Mouse (Mus musculus): Measurements from ENCODE around the gene Aox2. TPM values are rescaled to one million over a fixed set of nuclear protein-coding genes. Genes with fewer than 3 reads are reported as not detected.

Aox2 gene
- total RNA-seq, 2 experiments from 2014 or later: 0.05 to 0.14 TPM

DNA sequence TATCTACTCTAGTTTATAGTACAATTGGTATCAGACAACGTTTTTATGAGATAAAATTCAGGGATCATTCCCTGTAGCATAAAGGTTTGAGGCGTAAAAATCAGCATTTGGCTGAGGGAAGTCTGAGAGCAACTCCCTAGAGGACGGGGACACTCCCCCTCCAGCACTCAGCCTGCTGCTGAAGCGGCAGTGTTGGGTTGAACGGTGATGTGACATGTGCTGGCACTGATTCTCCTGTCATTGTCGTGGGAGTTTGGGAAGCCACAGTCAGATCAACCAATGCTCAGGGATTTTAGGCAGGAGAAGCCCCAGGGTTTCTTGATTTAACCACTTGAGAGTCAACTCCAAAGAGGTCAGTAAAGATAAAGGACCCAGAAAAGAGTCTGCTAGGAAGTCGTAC lies 6.4 kb downstream of the Aox2 start:
- DNase-seq (ENCODE audit: low spot score): no peak

DNA sequence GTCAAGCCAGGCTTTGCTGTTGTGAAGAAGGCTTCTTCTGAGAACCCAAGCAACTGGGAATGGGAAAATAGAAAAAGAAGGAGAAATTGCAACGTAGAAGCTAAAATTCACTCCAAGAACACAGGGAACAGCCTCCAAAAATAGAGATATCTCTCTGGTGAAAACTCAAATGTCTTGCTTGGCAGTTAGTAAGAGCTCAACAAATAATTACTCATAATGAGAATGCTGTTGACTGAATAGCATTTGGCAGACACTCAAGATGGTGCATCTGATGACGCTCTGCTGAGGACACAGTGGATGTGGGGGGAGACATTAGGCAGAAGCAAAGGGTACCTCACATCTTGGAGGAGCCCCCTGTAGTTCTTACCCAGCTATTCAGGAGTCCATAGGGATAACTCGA lies 10.0 kb downstream of the Aox2 start:
- DNase-seq (ENCODE audit: low spot score): no peak

DNA sequence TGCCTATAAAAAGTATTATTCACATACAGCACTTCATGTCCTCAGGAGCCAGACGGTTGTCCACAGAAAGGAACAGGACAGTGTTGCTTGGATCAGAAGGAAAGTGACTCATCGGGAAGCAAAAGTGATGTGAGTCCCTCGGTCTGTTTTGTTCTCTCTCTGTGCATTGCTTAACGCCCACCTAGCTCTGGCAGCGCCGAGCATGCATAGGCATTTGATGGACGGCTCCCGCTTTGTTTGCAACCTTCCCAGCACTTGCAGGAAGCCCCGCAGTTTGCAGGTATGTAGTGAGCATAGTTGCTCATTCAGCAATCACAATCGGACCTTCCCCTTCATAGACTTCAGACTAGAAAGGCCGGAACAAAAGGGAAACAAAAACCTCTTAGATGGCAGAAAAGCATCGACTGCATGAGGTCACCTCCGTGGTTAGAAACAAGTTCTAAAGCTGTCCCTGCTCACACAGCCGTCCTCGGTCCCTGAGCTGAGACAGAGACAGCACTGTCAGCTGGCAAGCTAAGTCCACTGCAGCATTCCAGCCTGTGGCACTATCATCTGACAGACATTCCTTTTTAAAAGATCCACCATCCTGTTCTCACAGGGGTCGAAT lies 11.8 kb downstream of the Aox2 start:
- DNase-seq (ENCODE audit: low spot score): no peak

DNA sequence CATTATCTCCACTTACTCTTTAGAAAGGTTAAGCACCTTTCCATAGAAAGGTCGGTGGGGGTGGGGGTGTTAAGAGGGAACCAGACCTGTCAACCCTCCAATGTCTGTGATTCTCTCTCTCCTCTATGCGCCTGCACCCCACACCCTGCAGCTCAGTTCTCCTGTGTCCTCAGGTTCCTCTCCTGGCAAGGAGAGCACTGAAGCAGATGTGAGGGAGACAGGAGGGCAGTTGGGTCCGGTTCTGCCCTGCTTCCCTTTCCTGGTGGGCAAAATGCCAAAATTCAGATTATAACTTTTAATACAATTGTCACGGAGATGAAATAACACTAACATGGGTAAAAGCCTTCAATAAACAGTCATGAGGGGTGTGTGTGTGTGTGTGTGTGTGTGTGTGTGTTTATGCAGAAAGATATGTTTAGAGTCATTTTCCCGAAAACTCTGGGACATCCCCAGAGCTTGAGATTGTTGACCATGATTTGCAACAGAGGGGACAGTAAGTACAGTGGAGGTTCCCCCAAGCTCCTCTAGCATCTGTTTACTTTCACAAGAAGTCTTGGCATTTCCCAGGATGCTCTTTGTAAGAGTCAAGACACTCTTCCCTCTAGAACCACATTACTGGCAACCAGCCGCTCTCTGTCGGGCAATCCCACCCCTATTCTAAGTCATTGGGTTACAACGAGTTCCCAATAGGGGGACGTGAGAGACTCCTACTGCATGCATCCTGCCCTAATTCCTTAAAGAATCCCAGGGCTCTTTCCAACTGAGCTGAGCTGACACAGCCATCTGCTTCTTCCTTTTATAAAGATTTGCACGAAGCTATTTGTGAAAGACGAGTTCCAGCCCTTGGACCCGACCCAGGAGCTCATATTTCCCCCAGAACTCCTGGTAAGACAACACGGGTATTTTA lies 13.5 kb downstream of the Aox2 start:
- DNase-seq (ENCODE audit: low spot score): peak; percentile 29

DNA sequence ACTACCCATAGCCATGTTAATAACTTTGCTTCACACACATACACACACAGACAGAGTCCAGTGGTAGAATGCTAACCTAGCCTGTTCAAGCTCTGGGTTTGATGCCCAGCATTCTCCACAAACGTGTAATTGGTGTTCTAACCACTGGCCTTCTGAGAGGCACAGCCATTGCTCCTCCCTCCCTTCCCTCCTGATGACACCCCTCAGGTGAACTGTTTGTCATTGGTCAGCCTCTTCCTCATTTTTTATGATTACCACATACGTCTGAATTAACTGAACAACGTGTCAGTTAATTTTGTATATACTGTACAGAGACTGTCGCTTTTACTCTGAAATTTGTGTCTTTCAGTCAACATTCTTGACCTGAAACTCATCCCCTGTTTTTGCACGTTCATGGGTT lies 16.6 kb downstream of the Aox2 start:
- DNase-seq (ENCODE audit: low spot score): no peak

DNA sequence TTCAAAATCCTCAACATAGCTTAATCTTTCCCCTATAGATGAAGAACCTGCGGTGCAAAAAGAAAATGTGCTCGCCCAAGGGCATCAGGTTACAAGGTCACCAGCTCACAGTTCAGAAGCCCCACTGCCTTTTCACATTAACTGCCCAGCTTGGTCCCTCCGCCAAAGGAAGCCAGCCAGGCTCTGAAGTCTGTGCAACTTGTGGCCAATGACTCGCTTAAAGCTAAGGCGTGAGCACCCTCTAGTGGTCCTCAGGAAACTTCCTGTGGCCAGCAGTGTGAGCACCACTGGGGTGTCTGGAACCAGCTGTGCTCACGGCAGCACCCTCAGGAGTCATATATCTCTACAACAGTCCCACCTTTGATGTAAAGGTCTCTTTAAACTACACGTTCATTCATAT lies 18.2 kb downstream of the Aox2 start:
- DNase-seq (ENCODE audit: low spot score): peak; percentile 78

DNA sequence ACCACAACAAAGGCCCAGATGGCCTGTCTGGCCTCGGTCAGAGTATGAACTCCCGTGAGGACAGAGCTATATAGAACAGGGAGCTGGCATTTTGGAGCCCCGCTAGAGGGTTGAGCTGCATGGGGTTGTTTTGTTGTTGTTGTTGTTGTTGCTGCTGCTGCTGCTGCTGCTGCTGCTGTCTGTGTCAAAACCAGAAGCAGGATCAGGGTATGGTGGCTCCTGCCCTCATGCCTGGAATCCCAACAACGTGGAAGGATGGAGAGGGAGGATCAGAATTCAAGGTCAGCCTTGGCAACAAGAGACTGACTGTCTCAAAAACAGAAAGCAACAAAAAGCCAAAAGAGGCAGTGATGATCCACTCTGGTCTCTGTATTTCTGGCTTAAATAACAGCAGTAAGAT lies 18.7 kb downstream of the Aox2 start:
- DNase-seq (ENCODE audit: low spot score): no peak

DNA sequence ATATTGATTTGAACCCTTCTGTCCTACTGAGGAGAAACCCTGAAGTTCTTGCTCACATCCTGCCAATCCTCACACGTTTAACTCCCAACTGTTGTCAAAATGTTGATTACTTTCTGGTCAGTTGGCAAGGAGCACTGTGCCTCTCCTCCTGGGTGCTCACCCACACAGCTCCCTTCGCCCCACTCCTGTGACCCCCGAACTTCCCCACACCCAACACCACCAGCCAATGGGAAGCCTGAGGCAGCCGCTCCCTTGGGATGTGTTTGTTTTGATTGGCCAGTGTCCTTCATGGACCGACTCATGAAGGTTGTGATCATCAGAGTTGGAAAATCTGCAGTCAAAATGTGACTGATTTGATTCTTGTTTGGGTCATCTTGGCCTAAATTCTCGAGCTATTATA lies 20.2 kb downstream of the Aox2 start:
- no peak for DNase-seq (ENCODE audit: low spot score)

DNA sequence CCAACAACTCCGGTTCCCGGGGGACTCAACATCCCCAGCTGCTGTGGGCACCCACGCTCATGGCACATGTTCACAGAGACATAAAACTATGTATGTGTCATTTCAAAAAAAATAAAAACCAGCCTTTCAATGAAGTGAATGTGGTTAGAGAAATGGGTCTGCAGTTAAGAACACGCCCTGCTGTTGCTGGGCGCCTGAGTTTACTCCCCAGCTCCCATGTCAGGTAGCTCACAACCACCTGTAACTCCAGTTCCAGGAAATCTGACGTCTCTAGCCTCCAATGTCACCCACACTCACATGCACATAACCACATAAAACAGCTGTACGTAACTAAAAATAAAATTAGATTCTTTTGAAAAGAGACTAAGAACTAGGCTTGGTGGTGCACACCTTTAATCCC lies 22.9 kb downstream of the Aox2 start:
- no peak for DNase-seq (ENCODE audit: low spot score)

DNA sequence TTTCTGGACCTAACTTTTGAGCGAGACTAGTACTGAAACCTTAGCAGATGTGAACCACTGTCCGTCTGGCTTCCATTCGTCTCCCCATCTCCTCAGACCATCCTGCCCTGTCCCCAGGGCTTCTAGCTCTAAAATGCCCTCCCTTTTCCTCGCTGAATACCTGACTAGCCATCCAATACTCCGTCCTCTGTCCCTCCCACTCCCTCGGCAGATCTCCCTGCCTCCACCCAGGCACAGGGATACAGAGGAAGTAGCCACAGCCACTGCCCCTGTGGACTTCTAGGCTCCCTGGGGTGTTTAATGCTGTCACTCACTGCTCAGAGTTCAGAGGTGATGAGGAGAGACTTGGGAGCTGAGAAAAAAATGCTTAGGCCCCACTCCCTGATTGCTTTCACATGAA lies 23.9 kb downstream of the Aox2 start:
- DNase-seq (ENCODE audit: low spot score): no peak

DNA sequence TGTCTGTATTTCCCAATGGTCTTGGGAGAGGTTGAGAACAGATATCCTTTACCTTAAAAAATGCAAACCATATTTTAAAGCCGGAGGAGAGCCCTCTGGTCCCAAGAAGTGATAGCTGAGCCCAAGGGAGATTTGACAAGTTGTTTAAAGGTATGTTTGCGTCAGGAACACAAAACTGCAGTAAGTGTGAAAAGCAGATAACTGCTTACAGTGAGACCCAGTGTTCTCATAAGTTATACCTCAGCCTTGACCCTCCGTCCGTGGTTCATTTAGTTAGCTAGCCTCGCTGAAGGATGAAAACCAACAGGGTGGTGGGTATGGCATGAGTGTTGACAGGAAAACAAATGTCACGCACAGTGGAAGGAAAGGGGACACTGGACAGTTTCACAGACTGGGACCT lies 24.9 kb downstream of the Aox2 start:
- DNase-seq (ENCODE audit: low spot score): no peak

DNA sequence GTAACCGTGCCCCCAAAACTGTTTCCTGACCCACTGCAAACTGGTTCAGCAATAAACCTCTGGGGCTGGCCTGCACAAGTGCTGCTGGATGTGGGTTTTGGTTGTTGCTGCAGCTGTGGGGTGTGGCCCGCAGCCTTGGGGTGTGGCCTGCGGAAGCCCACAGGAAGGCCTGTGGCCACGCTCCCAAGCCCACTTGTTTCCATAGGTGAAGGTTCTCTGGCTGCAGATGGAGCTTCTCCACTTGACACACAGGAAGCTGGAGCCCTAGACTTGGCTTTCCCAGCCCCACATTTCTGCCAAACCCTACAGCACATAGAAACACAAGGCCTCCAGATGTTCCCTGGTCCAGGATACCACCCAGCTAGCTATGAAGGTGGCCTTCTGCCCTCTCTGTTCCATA lies 25.6 kb downstream of the Aox2 start:
- no peak for DNase-seq (ENCODE audit: low spot score)

DNA sequence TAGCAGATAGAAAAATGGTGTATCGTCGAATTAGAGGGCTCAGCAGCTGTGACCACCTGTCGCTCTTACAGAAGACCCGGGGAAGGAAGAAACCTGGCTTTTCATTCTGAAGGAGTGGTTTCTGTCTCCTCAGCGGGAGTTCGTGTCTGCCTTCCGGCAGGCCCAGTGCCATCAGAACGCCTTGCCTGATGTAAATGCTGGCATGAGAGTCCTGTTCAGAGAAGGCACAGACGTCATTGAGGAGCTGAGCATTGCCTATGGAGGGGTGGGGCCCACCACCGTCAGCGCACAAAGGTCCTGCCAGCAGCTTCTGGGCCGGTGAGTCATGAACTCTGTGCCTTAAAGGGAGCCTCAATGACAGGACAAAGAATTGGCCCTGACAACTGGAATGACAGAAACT lies 26.2 kb downstream of the Aox2 start:
- no peak for DNase-seq (ENCODE audit: low spot score)

DNA sequence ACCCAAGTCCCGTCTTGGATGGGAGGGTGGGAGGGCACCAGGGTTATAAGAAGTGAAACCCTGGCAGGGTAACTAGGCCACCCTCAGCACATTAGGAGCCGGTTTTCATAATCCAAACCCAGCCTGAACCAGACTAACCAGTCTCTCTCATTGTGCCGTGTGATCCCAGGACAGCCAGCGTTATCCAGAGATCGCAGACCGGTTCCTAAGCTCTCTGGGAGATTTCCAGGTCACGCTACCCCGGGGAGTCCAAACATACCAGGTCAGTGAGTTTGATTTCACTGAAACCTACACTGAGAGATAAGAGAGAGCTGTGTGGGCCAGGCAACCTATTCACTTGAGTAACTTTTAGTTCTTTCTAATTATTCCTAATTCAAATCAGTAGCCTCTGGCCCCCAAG lies 29.1 kb downstream of the Aox2 start:
- no peak for DNase-seq (ENCODE audit: low spot score)

DNA sequence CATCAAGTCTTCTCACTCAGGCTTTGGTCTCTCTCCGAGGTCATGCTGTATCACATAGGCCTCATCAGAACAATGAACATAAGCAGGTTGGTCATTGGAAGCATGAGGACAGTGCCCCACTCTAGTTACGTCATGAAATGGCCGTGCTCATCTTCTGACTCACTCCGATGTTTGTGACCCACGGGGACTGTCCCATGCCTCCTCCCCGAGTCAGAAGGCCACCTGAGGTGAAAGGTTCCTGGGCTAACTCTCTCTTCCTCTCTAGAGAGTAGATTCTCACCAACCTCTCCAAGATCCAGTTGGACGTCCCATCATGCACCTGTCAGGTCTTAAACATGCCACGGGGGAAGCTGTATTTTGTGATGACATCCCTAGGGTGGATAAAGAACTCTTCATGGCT lies 30.5 kb downstream of the Aox2 start:
- no peak for DNase-seq (ENCODE audit: low spot score)

DNA sequence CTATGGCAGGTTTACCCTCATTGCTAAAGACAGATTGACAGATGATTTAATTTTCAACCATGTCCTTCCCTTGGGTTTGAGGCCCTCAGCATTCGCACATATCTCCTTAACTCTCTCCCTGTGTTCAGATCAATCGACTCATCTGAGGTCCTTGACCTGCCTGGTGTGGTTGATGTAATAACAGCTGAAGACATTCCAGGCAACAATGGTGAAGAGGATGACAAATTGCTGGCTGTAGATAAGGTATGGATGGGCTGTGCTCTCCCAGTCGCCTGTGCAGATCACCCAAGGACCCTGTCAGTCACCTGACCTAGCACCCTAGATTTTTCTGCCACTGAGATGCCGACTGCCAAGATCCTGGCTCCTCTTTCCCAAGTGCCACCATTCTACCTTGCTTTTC lies 31.7 kb downstream of the Aox2 start:
- DNase-seq (ENCODE audit: low spot score): no peak

DNA sequence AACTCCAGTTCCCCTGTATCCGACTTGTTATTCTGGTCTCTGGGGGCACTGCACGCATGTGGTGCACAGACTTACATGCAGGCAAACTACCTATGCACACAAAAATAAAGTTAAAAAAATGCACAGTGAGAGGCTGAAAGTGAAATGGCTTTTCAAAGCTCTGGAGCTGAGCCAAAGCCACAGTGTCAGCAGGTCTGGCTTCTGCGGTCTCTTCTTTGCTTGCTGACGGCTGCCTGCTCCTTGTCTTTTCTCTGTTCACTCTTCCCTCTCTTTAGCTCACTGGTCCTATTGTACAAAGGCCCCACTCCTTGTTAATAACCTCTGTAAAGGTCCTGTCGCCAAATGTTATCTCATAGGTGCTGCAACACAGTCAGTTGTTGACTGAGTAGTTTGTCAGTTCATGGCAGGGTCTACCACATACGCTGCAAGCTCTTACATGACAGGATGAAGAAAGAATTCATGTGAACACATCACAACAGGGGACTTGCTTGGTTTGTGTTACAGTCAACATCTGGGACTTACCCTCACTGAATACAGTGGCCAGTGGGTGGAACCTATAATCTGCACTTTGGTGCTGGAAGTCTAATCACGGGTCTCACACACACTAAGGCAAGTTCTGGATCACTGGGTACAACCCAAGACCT lies 33.2 kb downstream of the Aox2 start:
- DNase-seq (ENCODE audit: low spot score): no peak

DNA sequence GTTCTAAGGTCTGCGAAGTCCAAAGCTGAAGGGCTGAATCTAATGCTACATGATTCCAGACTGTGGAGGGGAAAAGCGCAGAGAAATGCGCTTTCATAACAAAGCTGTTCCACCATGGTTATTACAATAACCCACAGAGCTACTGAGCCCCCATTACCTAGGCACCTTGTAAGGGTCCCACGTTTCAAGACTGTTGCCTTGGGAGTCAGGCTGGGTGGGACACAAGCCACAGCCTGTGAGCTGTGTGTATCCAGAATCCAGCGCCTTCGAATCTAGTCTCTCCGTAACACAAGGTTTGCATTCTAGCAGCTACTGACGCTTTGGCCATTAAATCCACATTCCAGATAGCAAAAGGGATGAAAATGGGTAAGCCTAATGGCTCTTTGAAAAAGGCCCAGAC lies 35.0 kb downstream of the Aox2 start:
- DNase-seq (ENCODE audit: low spot score): no peak

DNA sequence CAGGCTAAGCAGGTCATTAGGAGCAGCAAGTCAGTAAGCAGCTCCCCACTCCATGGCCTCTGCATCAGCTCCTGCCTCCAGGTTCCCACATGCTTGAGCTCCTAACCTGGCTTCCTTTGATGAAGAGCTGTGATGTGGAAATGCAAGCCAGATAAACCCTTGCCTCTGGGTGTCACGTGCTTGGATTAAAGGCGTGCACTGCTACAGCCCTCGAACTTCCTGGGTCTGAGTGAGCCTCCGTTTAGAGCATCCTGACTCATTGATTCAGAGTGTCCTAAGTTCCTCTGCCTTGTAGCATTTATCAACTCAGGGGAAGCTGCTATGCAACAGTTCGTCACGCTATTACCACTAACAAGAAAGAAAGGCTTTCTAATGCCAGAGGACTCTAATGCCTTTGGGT lies 37.4 kb downstream of the Aox2 start:
- no peak for DNase-seq (ENCODE audit: low spot score)

DNA sequence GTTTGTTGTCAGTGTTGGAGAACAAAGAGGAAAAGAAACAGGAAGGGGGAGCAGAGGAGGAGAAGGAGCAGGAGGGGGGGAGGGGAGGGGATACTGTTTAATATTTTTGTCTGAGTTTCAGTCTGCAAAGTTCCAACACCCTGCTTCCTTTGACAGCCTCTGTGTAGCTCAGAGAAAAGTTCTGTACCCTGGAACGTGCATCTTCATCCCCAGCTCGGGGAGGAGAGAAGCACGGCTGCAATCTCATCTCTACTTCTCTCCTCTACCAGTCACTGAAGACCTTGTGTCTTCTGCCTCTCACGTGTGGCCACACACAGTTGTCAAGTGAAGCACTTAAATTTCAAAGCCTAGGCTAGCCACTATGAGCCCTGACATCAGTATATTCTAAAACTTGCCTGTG lies 55.1 kb downstream of the Aox2 start:
- no peak for DNase-seq (ENCODE audit: low spot score)

DNA sequence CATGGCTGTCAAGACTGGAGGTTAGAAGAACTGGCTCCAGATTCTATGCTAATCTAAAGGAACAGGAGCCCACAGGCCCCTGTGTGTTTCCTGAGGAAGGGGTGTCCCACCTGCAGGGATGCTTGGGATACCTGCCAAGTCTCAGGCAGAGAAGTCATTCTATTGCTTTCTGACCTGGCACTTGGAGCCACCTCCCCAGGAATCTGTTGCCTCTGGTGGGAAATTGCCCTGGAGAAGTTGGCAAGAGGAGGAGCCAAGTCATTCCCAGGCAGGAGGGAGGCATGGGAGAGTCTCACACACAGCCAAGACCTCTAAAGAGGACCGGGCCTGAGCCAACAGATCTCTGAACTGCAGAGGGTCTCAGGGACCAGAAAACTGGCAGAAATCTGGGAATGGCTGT lies 61.8 kb downstream of the Aox2 start:
- DNase-seq (ENCODE audit: low spot score): no peak

DNA sequence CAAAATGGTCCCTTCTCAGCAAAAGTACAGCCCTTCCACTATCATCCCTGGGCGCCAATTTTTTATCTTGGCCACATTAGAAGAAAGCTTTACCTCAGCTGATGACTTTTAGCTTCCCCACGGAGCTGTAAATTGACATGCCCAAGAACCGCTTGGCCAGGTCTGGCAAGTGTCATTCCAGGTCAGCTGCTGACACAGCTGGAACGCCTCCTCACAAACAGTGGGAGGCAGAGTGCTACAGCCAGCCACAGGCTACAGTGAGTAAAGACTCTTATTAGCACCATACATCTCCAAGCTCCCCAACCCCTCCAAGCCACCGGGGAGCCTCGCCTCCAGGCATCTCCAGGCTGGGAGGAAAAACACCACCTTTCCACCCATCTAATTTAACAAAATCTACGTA lies 63.5 kb downstream of the Aox2 start:
- peak; percentile 26 for DNase-seq (ENCODE audit: low spot score)

DNA sequence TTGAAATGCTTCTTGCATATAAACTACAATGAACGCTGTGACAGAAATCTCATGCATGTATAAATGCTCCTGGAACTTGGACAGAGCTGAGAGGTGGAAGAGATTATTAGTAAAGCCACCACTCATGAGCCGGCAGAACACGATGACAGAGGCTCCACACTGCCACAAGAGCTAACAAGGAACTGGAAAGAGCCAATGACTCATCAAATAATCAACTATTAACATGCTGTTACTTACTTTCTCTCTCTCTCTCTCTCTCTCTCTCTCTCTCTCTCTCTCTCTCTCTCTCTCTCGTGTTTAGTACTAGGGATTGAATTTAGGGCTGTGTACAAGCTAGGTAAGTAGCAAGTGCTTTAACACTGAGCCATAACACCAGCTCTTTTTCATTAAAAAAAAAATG lies 65.7 kb downstream of the Aox2 start:
- DNase-seq (ENCODE audit: low spot score): no peak
